Mouse (Mus musculus): ENCODE measurements around the gene Gnaq.
"Not testable (repeated sequence)": the region's sequence is repeated elsewhere in the genome, so short reads cannot be mapped to it uniquely, and the experiment has no call there.

The Gnaq gene

DNA sequence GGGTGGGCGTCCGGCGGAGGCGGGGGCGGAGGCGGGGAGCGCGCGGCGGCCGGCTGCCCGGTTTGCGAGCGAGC is at the start of gene Gnaq:
Gnaq (plus strand) TSS at position 41 of the 74 bp plus-strand sequence.
- no peak for DNase-seq (ENCODE audit: low read depth)

GRCm38 (mm10) chr19:16083981-16084630 is 48.5 kb upstream of the Gnaq start:
- DNase-seq (ENCODE audit: low read depth) = not testable (repeated sequence)

GRCm38 (mm10) chr19:16085248-16085647 is 47.4 kb upstream of the Gnaq start:
- no peak for DNase-seq (ENCODE audit: low read depth)

- DNase-seq (ENCODE audit: low read depth) = no peak
These were observed 46.5 kb upstream of the Gnaq start for GRCm38 (mm10) chr19:16086154-16086553.

DNA sequence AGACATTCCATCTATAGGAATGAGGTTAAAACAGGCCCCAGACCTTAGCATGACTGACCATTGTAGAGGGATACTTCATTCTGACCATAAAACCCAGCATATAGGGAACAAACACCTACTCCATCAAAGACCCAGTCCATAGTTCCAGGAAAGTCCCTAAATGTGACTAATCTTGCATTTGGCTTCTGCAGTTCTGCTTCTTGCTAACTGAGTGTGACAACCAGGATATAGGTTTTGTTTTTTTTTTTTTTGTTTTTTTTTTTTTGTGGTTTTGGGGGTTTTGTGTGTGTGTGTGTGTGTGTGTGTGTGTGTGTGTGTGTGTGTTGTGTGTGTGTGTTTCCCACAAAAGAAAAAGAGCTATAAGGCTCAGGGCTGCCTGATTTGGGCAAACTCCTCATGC is 46.0 kb upstream of the Gnaq start:
- DNase-seq (ENCODE audit: low read depth) = no peak

DNA sequence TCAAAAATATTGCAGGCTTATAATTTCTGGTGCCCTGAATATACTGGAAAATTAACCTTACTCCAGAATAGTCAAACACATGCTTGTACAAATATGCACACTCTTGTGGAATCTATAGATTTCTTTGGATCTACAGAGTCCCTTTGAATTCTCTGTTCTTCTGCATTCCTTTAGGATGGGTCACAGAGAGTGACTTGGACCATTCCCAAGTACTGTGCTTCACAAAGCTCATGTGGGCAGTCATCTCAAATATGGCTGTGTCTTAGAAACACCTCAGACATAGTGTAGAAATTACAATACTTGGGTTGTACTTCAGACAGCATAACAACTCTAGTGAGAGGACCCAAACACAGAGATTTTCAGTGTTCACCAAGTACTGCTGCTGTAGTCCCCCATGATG is 45.2 kb upstream of the Gnaq start:
- DNase-seq (ENCODE audit: low read depth) = no peak

GRCm38 (mm10) chr19:16093616-16094015 is 39.0 kb upstream of the Gnaq start:
- DNase-seq (ENCODE audit: low read depth) = no peak

DNA sequence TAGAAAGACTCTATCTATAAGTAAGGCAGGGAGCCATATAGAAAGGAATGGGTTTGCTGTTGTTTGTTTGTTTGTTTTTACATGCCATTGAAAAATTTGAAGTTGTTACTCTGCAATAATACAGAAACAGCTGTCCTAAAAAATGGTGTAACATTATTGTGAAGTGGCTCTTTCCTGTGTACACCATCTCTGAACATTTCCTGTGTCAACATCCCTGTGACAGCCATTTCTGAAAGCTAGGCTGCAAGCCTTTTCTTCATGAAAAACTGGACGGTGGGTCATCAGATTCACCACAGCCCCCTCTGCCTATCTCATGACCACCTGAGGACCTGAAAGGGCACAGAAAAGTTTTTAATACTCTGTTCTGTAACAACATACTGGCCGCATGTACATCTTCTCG is 22.7 kb upstream of the Gnaq start:
- no peak for DNase-seq (ENCODE audit: low read depth)

GRCm38 (mm10) chr19:16110670-16111069 is 22.0 kb upstream of the Gnaq start:
- no peak for DNase-seq (ENCODE audit: low read depth)

- no peak for DNase-seq (ENCODE audit: low read depth)
These were observed 19.3 kb upstream of the Gnaq start for GRCm38 (mm10) chr19:16113295-16113694.

- DNase-seq (ENCODE audit: low read depth) = no peak
These were observed 14.2 kb upstream of the Gnaq start for GRCm38 (mm10) chr19:16118421-16118820.

GRCm38 (mm10) chr19:16121301-16121700 is 11.3 kb upstream of the Gnaq start:
- DNase-seq (ENCODE audit: low read depth) = no peak

DNA sequence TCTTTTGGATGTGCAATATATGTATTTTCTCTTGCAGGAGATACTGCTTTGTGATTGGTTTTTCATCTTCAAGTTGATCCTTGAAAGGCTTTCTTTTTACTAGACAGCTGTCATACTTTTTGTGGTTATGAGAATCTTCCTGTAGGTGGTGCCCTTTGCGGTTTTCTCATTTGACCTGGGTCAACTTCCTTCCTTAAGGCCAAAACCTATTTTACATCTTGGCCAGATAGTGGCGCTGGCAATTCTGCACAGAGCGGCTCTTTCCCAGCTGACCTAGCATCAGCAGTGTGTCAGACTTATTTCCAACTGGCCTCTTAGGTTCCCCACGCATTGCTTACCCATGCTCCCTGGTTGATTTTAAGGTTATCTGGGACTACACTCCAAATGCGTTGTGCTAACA is 3.9 kb upstream of the Gnaq start:
- no peak for DNase-seq (ENCODE audit: low read depth)

GRCm38 (mm10) chr19:16129171-16129570 is 3.5 kb upstream of the Gnaq start:
- no peak for DNase-seq (ENCODE audit: low read depth)

- no peak for DNase-seq (ENCODE audit: low read depth)
These were observed 2.2 kb upstream of the Gnaq start for GRCm38 (mm10) chr19:16130476-16130875.

DNA sequence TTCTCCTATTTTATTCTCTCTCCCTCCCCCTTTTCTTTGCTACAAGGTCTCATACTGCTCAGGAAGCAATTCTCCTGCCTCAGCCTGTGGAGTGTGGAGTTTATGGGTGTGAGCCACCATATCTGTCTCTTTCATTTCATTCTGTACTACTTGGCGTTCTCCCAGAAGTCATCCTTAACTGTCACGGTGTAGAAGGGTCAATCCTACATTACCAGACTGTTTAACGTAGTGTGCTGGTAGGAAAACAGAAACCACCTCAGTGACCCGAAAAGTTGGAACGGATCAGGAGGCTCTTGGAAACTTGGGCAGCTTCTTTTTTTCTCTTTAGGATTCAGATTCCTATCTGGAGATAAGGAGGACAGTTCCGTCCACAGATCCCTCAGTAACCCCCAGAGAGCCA is 800 bp upstream of the Gnaq start:
- no peak for DNase-seq (ENCODE audit: low read depth)

GRCm38 (mm10) chr19:16132340-16132790 is 266 bp upstream of the Gnaq start:
- DNase-seq (ENCODE audit: low read depth) = no peak

DNA sequence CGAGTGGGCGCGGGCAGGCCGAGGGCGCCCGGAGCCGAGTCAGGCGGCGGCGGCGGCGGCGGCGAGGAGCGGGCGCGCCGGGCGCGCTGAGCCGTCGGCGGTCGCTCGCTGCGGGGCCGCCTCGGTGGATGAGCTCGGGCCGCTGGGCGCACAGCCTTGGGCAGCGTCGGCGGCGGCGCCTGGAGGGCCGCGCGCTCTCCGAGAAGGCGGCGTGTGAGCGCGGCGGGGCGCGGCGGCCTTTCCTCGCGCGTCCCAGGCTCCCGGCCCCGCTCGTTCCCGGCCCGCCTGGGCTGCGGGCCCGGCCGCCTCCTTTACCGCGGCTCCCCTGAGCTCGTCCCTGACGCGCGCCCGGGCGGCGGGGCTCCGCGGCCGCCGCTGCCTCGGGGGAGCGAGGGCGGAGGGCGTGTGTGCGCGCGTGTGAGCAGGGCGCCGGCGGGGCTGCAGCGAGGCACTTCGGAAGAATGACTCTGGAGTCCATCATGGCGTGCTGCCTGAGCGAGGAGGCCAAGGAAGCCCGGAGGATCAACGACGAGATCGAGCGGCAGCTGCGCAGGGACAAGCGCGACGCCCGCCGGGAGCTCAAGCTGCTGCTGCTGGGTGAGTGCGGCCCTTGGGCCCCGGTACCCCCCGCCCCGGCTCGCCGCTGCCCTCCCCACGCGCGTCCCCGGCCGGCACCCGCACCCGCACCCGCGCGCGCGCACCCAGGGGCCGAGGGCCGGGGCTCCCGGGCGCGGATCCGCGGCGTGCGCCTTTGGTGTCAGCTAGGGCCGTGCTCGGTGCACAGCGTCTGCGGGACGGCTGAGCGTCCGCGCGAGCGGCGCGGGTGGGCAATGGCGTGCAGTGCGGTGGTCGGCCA is 462 bp downstream of the Gnaq start:
- no peak for DNase-seq (ENCODE audit: low read depth)

DNA sequence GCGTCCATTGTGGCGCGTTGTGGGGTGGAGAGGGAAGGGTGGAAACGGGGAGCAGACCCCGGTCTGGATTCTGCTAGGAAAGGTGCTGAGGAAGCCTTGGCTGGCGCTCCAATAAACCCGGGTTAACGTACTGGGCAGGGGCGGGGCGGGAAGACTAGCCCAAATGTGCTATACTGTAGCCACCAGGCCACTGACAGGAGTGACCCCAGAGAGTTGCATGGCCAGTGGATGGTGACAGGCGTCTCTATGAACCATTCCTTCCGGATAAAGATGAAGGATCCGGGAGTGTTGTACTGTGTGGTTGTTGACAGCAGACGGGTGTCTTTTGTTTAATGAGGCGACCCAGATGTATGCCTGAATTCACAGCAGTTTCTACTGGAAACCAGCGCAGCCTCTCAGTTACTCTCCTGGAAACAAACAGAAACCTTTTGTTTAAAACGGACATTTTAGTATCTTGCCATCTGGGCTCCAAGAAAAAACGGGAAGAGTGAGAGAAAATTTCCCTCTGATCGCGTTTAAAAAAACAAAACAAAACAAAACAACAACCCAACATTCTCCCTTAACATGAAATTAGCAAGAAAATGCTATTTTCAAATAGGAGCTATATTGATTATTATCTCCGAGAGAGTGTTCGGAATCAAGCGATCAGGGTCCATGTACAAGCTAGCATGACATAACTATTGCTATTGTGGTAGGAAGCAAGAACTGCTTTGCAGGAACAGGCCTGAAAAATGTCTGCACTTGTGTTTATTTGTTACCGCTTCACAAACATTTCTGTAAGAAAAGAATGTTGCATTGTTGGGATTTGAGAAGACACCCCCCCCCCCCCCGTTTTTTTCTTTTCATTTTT is 1.3 kb downstream of the Gnaq start:
- DNase-seq (ENCODE audit: low read depth) = no peak

DNA sequence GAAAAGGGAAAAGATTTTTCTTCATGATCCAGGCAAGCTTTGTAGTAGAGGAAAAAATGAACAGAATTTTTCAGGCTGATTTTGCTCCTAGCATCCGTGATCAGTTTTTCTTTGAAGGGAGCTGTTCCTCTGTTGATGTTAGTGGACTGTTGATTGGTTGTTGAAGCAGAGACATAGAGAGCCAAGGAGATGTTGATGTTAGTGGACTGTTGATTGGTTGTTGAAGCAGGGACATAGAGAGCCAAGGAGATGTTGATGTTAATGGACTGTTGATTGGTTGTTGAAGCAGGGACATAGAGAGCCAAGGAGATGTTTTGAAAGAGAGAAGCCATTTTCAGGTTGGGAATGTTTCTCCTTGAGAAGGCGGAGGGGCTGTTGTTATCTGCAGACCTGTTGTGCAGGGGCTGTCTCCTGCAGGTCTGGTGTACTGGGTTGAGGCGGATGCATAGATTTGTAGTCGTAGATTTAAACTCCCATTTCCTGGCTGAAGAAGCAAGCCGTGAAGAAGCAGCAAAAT is 5.5 kb downstream of the Gnaq start:
- no peak for DNase-seq (ENCODE audit: low read depth)

DNA sequence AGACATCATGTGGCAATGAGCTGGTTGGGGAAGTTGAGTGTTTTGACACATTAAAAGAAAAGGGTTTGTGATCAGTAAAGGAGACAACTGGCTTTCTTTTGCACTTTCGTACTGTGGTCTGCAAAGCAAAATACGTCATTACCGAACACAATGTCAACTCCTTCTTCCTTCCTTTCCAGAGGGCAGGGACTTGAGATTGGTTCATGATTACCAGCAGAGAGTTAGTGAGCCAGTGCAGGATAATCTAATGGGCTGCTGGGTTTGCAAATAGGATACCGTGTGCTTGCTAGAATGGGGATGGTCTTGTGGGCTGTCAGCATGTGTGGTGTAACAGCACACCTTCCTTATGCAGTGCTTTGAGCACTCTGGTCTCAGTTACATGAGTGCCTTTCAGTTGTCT is 8.1 kb downstream of the Gnaq start:
- DNase-seq (ENCODE audit: low read depth) = no peak

- no peak for DNase-seq (ENCODE audit: low read depth)
These were observed 9.2 kb downstream of the Gnaq start for GRCm38 (mm10) chr19:16141857-16142256.

GRCm38 (mm10) chr19:16142990-16143389 is 10.4 kb downstream of the Gnaq start:
- DNase-seq (ENCODE audit: low read depth) = no peak
